Mouse (Mus musculus): ENCODE measurements around the gene Prkcb. TPM values are rescaled to one million over a fixed set of nuclear protein-coding genes. Genes with fewer than 3 reads are reported as not detected.

The Prkcb gene
- total and polyA plus RNA-seq, 3 experiments = 3.6 to 4.5 (median 3.8) TPM

DNA sequence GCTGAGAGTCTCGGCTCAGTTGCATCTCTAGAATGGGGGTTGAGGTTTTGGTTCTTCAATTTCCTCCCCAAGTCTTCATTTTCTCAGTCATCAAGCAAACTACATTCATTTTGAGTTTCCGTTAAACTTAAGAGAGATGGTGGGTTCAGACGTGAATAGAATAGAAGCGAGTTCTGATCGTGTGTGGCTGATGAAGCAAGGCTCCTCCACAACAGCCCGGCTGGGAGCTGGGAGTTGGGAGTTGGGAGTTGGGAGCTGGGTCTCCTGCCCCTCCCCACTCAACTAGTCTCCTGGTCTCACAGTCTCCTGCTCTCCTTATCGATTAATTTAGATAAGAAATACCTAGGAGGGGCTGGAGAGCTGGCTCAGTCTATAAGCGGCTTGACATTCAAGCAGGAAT lies 44.0 kb upstream of the Prkcb start:
- TF ChIP-seq CTCF (IDR thresholded peaks at IDR 0.05) = no peak
- TF ChIP-seq POLR2A (IDR thresholded peaks at IDR 0.05; ENCODE audit: insufficient read depth, low read depth, low read length) = no peak
- no peak for TF ChIP-seq EP300 (IDR thresholded peaks at IDR 0.05; ENCODE audit: insufficient read depth, low read depth, low read length)
- no peaks in the 10 kb centered on the region for H3K79me2 ChIP-seq (replicated peaks; ENCODE audit: control insufficient read depth, insufficient read depth, low read length)
- H3K4me3 ChIP-seq = no peak overlapping the region
- H3K27me3 ChIP-seq (ENCODE audit: control insufficient read depth, insufficient read depth, low read length) = no peaks in the 10 kb centered on the region
- no peaks in the 10 kb centered on the region for H3K36me3 ChIP-seq (ENCODE audit: control insufficient read depth, insufficient read depth, low read length)
- H3K9ac ChIP-seq (ENCODE audit: low read depth, low read length) = no peak overlapping the region
- DNase-seq = no peak
- intact Hi-C loops (cut with DNase I) = no loop called here
- no peaks in the 10 kb centered on the region for H3K4me1 ChIP-seq (ENCODE audit: control insufficient read depth, insufficient read depth, low read length)
- WGBS = 65% methylated on average over 8 of the region's 8 CpGs
- H3K27ac ChIP-seq = no peak overlapping the region

DNA sequence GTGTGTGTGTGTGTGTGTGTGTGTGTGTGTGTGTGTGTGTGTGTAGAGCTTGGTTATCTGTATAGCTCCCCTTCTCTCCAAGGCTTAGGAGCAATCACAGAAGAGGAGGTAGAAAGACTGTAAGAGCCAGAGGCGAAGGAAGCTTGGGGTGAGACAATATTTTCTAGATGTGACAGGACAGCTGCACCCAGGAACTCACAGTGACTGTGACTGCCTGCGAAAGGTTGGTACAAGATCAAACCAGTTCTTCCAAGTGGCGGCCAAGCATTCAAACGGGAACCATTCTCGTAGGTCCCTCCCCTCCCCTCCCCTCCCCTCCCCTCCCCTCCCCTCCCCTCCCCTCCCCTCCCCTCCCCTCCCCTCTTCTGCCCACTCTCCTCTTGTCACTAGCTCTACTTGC lies 42.6 kb upstream of the Prkcb start:
- TF ChIP-seq POLR2A (IDR thresholded peaks at IDR 0.05; ENCODE audit: insufficient read depth, low read depth, low read length) = no peak
- no peak for TF ChIP-seq CTCF (IDR thresholded peaks at IDR 0.05)
- TF ChIP-seq EP300 (IDR thresholded peaks at IDR 0.05; ENCODE audit: insufficient read depth, low read depth, low read length) = no peak
- no peaks in the 10 kb centered on the region for H3K27me3 ChIP-seq (ENCODE audit: control insufficient read depth, insufficient read depth, low read length)
- WGBS = 59% methylated on average over 5 of the region's 5 CpGs
- DNase-seq = no peak
- H3K36me3 ChIP-seq (ENCODE audit: control insufficient read depth, insufficient read depth, low read length) = no peaks in the 10 kb centered on the region
- H3K9ac ChIP-seq (ENCODE audit: low read depth, low read length) = no peak overlapping the region
- intact Hi-C loops (cut with DNase I) = no loop called here
- no peak overlapping the region for H3K27ac ChIP-seq
- H3K4me1 ChIP-seq (ENCODE audit: control insufficient read depth, insufficient read depth, low read length) = no peaks in the 10 kb centered on the region
- H3K4me3 ChIP-seq = no peak overlapping the region
- H3K79me2 ChIP-seq (replicated peaks; ENCODE audit: control insufficient read depth, insufficient read depth, low read length) = no peaks in the 10 kb centered on the region

DNA sequence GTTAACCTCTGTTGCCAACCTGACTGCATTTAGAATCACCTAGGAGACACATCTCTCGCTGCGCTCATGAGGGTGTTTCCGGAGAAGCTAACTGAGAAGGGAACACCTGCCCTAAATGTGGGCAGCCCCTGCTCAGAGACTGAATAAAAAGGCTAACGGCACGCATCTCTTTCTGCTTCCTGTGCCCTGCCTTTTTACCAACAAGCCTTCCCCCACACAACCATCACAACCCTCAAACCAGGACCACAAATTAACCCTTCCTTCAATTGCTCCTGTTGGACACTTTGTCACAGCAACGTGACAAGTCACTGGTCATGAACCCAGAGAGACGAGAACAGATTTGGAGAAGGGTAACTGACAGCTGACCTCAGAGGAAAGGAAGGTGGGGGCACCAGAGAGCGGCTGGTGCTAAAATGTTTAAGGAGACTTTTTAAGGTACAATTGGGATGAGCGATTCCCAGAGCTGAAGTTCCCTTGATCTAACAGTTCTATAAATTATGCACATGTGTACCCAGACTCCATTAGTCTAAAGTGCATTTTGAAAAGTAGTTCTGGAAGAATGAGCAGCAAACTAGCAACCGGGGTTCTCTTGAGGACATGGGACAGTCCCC lies 41.2 kb upstream of the Prkcb start:
- WGBS = 73% methylated on average over 10 of the region's 10 CpGs
- Histone ChIP-seq H3K4me1 (ENCODE audit: control insufficient read depth, insufficient read depth, low read length) (no peaks in the 10 kb centered on the region; the same call in 1 of the 2 replicates), H3K36me3 (ENCODE audit: control insufficient read depth, insufficient read depth, low read length) (no peaks in the 10 kb centered on the region), H3K9ac (ENCODE audit: low read depth, low read length) (no peak overlapping the region), H3K4me3 (no peak overlapping the region), H3K27ac (no peak overlapping the region), H3K79me2 (replicated peaks; ENCODE audit: control insufficient read depth, insufficient read depth, low read length) (no peaks in the 10 kb centered on the region), H3K27me3 (ENCODE audit: control insufficient read depth, insufficient read depth, low read length) (no peaks in the 10 kb centered on the region)
- intact Hi-C loops (cut with DNase I) = no loop called here
- no peak for TF ChIP-seq CTCF (IDR thresholded peaks at IDR 0.05)
- TF ChIP-seq EP300 (IDR thresholded peaks at IDR 0.05; ENCODE audit: insufficient read depth, low read depth, low read length) = no peak
- no peak for TF ChIP-seq POLR2A (IDR thresholded peaks at IDR 0.05; ENCODE audit: insufficient read depth, low read depth, low read length)
- DNase-seq = no peak

DNA sequence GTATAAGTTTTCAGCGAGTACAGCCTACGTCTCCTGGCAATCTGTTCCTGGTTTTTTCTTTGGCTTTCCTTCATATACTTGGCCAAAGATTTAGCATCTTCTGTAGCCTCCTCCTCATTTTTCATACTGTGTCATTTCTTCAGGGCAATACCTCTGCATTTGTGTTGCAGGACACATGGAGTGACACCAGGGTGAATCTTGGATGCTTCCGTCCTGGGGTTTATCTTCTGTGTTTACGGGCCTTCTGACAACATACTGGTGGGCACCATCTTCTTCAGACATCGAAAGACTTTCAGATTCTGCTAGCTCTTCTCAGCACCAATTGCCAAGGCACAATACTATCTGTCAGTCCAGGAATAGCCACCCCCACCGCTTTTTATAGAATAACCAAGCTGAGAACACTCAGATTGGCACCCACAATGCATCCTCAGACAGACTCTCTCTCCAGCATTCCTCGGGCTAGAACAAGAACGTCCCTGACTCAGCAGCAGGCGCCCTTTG lies 39.2 kb upstream of the Prkcb start:
- 69% methylated on average over 9 of the region's 9 CpGs for WGBS
- intact Hi-C loops (cut with DNase I) = no loop called here
- Histone ChIP-seq H3K79me2 (replicated peaks; ENCODE audit: control insufficient read depth, insufficient read depth, low read length) (no peaks in the 10 kb centered on the region), H3K4me3 (no peak overlapping the region), H3K27me3 (ENCODE audit: control insufficient read depth, insufficient read depth, low read length) (no peaks in the 10 kb centered on the region), H3K9ac (ENCODE audit: low read depth, low read length) (no peak overlapping the region), H3K36me3 (ENCODE audit: control insufficient read depth, insufficient read depth, low read length) (no peaks in the 10 kb centered on the region), H3K27ac (no peak overlapping the region), H3K4me1 (ENCODE audit: control insufficient read depth, insufficient read depth, low read length) (no peaks in the 10 kb centered on the region; the same call in 1 of the 2 replicates)
- DNase-seq = no peak
- TF ChIP-seq EP300 (IDR thresholded peaks at IDR 0.05; ENCODE audit: insufficient read depth, low read depth, low read length) = no peak
- TF ChIP-seq CTCF (IDR thresholded peaks at IDR 0.05) = no peak
- no peak for TF ChIP-seq POLR2A (IDR thresholded peaks at IDR 0.05; ENCODE audit: insufficient read depth, low read depth, low read length)

DNA sequence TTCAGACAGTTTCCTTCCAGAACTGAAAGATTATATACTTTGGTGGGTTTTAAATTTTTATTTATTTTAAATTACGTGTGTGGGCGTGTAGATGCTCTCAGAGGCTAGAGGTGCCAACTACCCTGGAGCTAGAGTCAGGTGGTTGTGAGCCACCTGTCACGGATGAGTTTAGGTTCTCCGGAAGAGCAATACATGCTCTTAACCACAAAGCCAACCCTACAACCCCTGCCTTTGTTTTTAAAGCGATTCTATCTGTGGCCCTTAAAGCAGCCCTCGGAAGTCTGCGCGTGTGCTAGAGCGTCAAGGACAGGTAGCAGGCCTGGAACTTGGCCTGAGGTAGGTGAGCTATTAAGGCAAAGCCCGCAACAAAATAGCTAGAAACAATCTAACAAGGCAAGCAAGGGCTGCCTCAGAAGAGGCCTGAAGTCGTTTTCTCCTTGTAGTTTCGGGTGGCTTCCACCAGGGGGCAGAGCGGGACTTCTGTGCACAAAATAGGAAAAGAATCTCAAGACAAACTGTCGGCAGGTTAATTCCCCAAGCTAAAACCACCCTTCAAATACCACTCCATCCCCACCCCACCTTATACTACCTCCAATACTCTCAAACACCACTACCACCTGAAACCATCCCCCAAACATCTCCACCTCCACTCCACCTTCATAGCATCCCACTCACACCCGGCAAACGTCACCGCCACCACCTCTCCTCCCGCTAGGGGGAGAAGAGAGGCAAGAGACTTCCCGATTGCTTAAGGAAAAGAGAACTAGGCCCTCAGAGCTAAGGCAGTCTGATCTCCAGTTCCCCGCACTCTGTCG lies 37.1 kb upstream of the Prkcb start:
- WGBS = 28% methylated on average over 21 of the region's 21 CpGs
- peak; percentile 87 for TF ChIP-seq CTCF (IDR thresholded peaks at IDR 0.05)
- no peak for TF ChIP-seq EP300 (IDR thresholded peaks at IDR 0.05; ENCODE audit: insufficient read depth, low read depth, low read length)
- intact Hi-C loops (cut with DNase I) = loop anchor here (1.0 to 10.0 kb wide), 2 partner anchors 208 to 673 kb away; no protein-coding TSS in a partner anchor

DNA sequence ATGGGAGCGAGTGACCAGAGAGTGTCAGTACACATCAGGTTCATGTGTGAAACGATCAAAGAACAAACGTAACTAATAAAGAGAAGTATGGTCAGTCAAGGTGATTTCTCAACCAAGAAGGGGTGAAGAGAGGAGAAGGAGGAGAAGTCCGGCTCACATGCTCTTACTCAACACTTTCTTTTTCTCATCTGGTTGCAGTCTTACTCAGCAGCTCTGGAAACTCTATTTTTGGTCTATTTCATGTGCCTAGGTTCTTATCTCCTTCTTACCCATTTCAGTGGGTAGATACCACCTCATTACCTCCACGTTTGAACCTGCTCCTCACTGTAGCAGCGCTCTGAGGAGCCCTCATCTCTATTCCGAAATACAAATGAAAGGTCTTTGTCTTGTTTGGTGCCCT lies 31.8 kb upstream of the Prkcb start:
- H3K4me1 ChIP-seq (ENCODE audit: control insufficient read depth, insufficient read depth, low read length) = no peaks in the 10 kb centered on the region; the same call in 1 of the 2 replicates
- H3K9ac ChIP-seq (ENCODE audit: low read depth, low read length) = no peak overlapping the region
- intact Hi-C loops (cut with DNase I) = loop anchor here (10.0 kb wide), 1 partner anchor 668 kb away; no protein-coding TSS in a partner anchor
- no peaks in the 10 kb centered on the region for H3K36me3 ChIP-seq (ENCODE audit: control insufficient read depth, insufficient read depth, low read length)
- no peaks in the 10 kb centered on the region for H3K27me3 ChIP-seq (ENCODE audit: control insufficient read depth, insufficient read depth, low read length)
- H3K4me3 ChIP-seq = no peak overlapping the region
- DNase-seq = no peak
- no peak overlapping the region for H3K27ac ChIP-seq
- WGBS = 68% methylated on average over 7 of the region's 7 CpGs
- no peak for TF ChIP-seq POLR2A (IDR thresholded peaks at IDR 0.05; ENCODE audit: insufficient read depth, low read depth, low read length)
- no peak for TF ChIP-seq CTCF (IDR thresholded peaks at IDR 0.05)
- no peak for TF ChIP-seq EP300 (IDR thresholded peaks at IDR 0.05; ENCODE audit: insufficient read depth, low read depth, low read length)
- H3K79me2 ChIP-seq (replicated peaks; ENCODE audit: control insufficient read depth, insufficient read depth, low read length) = no peaks in the 10 kb centered on the region

More for the DNA sequence above, 37.1 kb upstream of the Prkcb start:
- H3K9ac ChIP-seq (ENCODE audit: low read depth, low read length) = no peak overlapping the region
- DNase-seq = peak; percentile 73 to 75
- no peak overlapping the region for H3K27ac ChIP-seq
- H3K4me3 ChIP-seq = no peak overlapping the region
- no peaks in the 10 kb centered on the region for H3K79me2 ChIP-seq (replicated peaks; ENCODE audit: control insufficient read depth, insufficient read depth, low read length)
- no peaks in the 10 kb centered on the region; the same call in 1 of the 2 replicates for H3K4me1 ChIP-seq (ENCODE audit: control insufficient read depth, insufficient read depth, low read length)
- no peaks in the 10 kb centered on the region for H3K27me3 ChIP-seq (ENCODE audit: control insufficient read depth, insufficient read depth, low read length)
- no peaks in the 10 kb centered on the region for H3K36me3 ChIP-seq (ENCODE audit: control insufficient read depth, insufficient read depth, low read length)

Data from heart, adult 2 months (tissue).